In the genomic region with DNA sequence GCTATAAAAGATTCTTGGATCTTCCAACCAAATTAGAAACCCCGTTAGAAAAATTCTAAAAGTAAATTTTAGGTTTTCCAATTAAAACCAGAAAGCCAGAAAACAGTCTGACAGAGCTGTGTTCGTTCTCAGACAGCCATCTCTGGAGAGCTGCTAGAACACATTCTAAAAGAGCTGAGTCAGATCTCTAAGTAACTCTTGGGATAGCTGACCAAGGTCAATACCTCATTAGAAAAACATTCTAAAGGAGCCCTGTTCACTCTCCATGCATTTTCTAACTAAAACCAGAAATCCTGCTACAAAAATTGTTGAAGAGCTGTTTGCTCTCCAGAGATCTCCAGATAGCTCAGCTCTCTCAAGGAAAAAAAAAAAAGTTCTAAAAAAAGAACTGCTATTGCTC, we compare ENCODE assay signal across 27 mouse cellular contexts.
"Had no signal": no experiment of that assay in that cellular context is flagged by ENCODE, and none has a peak within 500 bp of the region (broad histone marks: within the 10 kb centered on the region; RNA-seq: fewer than 3 reads in every experiment).

No protein-coding gene starts in this region.

- DNase-seq: gastrocnemius, postnatal 14 days; gastrocnemius, postnatal 36 days; heart, adult 11 months; heart, adult 2 months; heart, postnatal 10 days; heart, postnatal 4 days; kidney, adult 18-20 months; kidney, adult 8-10 months; kidney, postnatal 14 days; kidney, postnatal 36 days; liver; liver, embryonic 13.5 days had no signal

- H3K27ac ChIP-seq: heart, adult 2 months; hindbrain, embryonic 10.5 days; hindbrain, embryonic 12.5 days; hindbrain, embryonic 14.5 days; intestine, embryonic 15.5 days; kidney, embryonic 15.5 days; kidney, postnatal 0 days; layer of hippocampus, adult 2 months; left cerebral cortex, adult 2 months; limb, embryonic 10.5 days; limb, embryonic 12.5 days; liver, embryonic 13.5 days had no signal

- ATAC-seq: hindbrain, embryonic 16.5 days; inflammation-experienced regulatory T-cells, adult 6 months; intestine, embryonic 15.5 days; intestine, postnatal 0 days had no signal

- H3K9me3 ChIP-seq: heart, embryonic 12.5 days; hindbrain, embryonic 10.5 days; hindbrain, embryonic 12.5 days; intestine, embryonic 15.5 days; kidney, embryonic 15.5 days; limb, embryonic 10.5 days; limb, embryonic 12.5 days; liver, embryonic 13.5 days had no signal

- H3K4me1 ChIP-seq: heart, embryonic 12.5 days; hindbrain, embryonic 10.5 days; hindbrain, embryonic 12.5 days; intestine, embryonic 15.5 days; kidney, embryonic 15.5 days; limb, embryonic 10.5 days; limb, embryonic 12.5 days; liver, embryonic 13.5 days had no signal

- H3K4me3 ChIP-seq: heart, adult 2 months; heart, embryonic 12.5 days; hindbrain, embryonic 10.5 days; hindbrain, embryonic 12.5 days; intestine, embryonic 15.5 days; kidney, embryonic 15.5 days; layer of hippocampus, adult 2 months; left cerebral cortex, adult 2 months; limb, embryonic 10.5 days; limb, embryonic 12.5 days; liver, embryonic 13.5 days had no signal

- H3K36me3 ChIP-seq: heart, embryonic 12.5 days; hindbrain, embryonic 10.5 days; hindbrain, embryonic 12.5 days; intestine, embryonic 15.5 days; kidney, embryonic 15.5 days; limb, embryonic 10.5 days; limb, embryonic 12.5 days; liver, embryonic 13.5 days had no signal

- H3K4me2 ChIP-seq: heart, embryonic 12.5 days; hindbrain, embryonic 12.5 days; hindbrain, embryonic 14.5 days; intestine, embryonic 15.5 days; kidney, embryonic 15.5 days; limb, embryonic 12.5 days; liver, embryonic 11.5 days; liver, embryonic 13.5 days had no signal

- H3K27me3 ChIP-seq: hindbrain, embryonic 12.5 days; intestine, embryonic 15.5 days; kidney, embryonic 15.5 days; limb, embryonic 12.5 days; liver, embryonic 13.5 days had no signal

- H3K9ac ChIP-seq: heart, embryonic 12.5 days; hindbrain, embryonic 12.5 days; hindbrain, embryonic 14.5 days; intestine, embryonic 15.5 days; kidney, embryonic 15.5 days; limb, embryonic 12.5 days; liver, embryonic 13.5 days had no signal
